Mouse (Mus musculus): Measurements from ENCODE around the gene Susd6. TPM values are rescaled to one million over a fixed set of nuclear protein-coding genes. Genes with fewer than 3 reads are reported as not detected.

Susd6 gene
- total RNA-seq, 2 experiments from 2014 or later: 16.7 to 32.7 TPM

DNA sequence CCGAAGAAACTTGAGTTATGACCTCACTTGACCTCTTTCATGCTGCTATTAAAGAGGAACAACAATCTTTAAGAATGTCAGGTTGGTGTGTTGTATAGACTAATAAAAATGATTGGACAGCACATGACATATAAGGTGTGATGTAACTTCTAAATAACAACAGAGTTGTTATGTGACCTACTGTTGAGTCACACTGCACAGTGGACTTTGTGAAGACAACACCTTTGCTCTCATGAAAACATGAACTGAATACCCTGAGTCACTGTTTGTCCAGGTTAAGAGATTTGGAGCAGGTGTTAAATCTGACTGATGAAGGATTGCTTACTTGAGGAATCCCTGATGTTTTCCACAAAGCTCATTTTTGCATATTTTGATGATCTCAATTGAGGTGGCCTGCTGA, 42.0 kb downstream of the Susd6 start:
- ATAC-seq (replicated peaks; ENCODE audit: low FRiP score, poor library complexity, severe bottlenecking): no peak

DNA sequence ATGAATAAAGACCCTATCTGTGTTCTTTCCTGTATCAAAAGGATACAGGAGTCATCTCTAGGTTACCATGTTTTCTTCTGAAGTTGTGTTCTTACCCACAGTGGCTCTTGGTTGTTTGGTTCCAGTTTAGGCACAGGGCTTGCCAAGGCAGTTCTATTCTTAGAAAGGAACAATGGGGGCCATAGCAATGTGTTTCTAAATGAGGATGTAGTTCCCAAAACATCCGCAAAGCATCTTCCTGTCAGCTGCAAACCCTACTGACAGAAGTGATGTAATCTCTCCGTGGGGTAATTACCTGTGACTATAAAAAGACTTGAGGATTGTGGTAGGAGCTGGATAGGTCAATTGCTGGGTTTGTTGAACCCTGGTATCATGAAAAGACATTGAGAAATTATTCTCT, 43.2 kb downstream of the Susd6 start:
- ATAC-seq (replicated peaks; ENCODE audit: low FRiP score, poor library complexity, severe bottlenecking): no peak

DNA sequence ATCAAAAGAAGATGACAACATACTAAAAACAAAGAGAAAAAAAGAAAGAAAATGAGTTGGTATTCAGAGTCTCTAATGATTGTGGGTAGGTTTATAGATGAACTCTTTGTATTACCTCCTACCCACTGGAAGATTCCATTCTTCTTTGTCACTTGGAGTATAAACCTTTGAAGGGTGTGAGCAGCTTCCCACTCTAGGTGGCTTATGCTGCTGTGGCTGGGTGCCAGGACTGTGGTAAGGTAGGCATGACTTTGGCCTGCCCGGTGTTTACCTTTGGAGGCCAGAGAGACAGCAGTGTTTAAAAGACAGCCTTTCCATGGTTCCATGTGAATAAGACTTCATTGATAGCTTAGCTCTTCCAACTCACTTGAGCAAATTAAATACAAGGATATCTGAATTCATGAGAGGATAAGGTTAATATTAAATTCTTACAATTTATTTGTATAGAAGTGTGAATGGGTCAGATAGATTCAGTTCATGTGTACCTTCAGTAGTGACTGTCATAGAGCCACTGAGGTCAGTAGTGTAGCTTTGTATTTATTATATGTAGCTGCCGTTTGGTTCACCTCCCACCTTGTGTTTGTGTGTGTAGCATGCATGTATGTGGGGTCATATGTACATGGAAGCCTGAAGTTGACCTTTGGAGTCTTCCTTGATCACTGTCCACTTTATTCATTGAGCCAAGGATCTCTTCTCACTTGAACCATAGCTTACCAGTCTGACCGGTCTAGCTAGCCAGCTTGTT, 44.0 kb downstream of the Susd6 start:
- ATAC-seq (replicated peaks; ENCODE audit: low FRiP score, poor library complexity, severe bottlenecking): peak; percentile 53

DNA sequence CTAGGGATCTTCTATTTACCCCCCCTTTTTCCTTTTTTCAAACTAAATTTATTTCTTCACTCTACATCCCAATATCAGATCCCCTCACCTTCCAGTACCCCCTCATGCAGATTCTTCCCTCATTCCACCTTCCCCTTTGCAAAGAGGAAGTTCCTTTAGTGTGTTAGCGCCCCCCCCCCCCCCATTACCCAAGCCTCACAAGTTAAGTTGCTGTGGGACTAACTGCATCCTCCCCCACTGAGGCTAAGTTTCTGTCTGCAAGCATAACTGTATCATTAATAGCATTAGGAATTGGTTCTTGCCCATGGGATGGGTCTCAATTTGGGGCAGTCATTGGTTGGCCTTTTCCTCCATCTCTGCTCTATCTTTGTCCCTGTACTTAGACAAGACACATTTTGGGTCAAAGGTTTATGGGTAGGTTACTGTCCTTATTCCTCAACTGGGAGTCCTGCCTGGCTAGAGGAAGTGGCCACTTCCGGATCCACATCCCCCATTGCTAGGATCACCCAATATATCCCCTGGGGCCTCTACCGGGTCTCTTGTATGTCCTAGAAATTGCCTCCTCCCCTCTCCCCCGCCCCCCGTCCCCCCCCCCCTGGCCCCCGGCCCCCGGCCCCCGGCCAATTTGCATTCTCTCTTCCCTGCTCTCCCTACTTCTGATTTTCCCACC, 44.7 kb downstream of the Susd6 start:
- ATAC-seq (replicated peaks; ENCODE audit: low FRiP score, poor library complexity, severe bottlenecking): no peak

DNA sequence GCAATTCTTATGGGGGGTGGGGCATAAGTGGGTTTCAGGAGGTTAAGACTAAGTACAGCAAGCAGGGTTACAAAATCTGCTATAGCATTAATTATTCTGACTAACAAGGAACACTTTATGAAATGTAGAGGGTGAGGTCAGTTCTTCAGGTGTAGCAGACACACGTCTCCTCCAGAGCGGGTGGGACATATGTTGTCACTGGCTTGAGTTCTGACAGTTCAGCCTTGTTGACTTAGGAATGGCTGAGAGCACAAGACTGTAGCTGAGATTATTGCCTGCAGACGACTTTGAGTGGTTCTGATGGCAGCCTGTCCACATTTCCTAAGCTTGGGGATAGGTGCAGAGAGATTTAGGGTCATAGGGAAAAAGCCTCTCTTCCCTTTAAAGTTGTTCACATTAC, 47.3 kb downstream of the Susd6 start:
- no peak for ATAC-seq (replicated peaks; ENCODE audit: low FRiP score, poor library complexity, severe bottlenecking)

DNA sequence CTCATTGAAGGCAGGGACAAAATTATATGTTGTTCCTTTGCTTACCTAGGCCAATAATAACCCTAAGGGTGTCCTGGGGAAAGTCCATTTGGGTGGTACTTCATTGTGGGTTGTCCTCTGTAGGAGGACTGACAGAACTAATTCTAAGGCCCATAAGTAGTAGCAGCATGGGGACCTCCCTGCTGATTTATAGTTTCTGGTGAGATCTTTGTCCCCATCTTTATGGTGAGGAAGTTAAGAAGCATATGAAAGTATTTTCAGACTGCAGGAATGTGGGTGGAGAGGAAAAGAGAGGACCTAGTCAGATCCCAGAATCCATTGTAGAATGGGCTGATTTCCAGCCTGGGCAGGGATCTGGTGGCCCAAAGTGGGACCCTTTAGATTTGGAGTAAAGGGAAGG, 48.0 kb downstream of the Susd6 start:
- ATAC-seq (replicated peaks; ENCODE audit: low FRiP score, poor library complexity, severe bottlenecking): no peak

DNA sequence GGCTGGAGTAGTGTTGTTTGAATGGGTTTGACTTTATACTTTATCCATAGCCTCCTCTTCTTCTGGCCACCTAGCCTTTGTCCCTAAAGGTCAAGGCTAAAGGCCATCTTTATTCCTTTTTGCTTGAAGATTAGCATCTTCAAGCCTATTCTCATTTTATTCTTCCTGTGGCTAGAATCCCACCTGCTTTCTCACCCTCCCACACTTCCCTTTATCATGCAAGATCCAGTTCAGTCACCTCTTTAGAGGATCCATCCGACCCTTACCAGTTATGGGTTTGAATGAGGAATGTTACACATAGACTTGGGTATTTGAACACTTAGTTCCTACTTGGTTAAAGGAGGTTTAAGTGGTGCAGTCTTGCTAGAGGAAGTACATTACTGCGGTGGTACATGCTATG, 48.5 kb downstream of the Susd6 start:
- ATAC-seq (replicated peaks; ENCODE audit: low FRiP score, poor library complexity, severe bottlenecking): no peak

DNA sequence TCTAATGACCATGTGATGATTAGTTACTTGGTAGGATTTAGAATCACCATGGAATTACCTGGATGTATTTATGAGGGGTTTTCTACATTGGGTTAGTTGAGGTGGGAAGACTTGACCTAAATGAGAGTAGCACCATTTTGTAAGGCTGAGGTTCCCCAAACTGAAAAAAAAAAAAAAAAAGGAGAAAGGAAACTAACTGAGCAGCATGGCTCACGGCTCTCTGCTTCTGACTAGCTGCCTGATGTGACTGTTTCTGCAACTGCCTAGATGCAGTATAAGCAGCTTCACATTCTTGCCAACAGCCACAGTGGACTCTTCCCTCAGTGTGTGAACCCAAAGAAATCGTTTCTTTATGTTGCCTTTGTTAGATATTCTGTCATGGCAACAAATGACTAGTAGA, 49.3 kb downstream of the Susd6 start:
- no peak for ATAC-seq (replicated peaks; ENCODE audit: low FRiP score, poor library complexity, severe bottlenecking)

DNA sequence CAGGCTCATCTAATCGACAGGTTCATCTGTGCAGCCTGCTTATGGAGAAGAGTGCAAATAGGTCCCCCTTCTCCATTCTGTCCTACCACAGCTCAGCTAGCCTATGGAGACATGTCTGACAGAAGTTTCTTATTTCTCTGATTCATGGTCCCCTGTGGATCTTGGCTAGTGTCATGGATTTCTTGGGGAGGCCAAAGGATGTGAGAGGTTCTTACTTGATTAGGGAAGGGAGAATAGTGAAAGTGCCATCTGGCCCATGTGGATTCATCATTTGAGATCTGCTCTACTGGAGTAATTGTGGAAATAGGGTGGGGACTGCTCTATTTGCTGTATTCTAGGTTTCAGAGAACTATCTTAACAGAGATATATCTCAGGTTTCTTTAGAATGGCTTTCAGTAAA, 51.3 kb downstream of the Susd6 start:
- no peak for ATAC-seq (replicated peaks; ENCODE audit: low FRiP score, poor library complexity, severe bottlenecking)

DNA sequence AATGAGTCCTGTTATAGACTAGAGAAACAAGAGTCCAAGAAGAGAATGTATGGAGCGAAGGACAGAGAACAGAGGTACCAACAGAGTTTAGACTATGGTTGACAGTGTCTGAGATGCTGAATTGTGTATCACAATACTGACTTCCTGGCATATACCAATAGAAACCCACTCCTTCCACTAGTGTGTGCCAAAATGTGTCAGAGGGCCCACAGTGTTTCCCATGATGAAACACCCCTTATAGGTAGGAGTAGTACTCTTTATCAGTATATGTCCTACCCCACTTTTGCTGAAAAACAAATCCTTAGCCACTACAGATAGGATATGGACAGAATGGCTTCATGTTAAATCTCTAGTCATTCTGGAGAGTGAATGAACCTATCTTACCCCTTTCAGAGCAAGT, 52.3 kb downstream of the Susd6 start:
- ATAC-seq (replicated peaks; ENCODE audit: low FRiP score, poor library complexity, severe bottlenecking): no peak

DNA sequence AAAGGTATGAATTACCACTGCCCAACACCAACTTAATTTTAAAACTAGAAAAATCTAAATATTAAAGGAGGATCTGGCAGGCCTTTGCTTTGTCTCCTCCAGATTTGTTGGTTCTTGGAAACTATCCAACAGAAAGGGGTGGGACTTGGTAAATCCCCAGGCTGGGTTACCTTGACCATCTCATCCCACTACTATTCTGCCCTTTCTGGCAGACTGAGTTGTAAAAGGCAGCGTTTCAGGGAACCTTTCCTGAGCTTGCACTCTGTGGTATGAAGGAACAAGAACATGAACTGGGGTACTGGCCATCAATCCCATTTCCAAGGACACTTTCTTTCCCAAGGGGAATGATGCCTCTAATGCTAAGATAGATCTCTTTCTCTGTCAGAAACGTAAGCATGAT, 52.9 kb downstream of the Susd6 start:
- ATAC-seq (replicated peaks; ENCODE audit: low FRiP score, poor library complexity, severe bottlenecking): no peak

DNA sequence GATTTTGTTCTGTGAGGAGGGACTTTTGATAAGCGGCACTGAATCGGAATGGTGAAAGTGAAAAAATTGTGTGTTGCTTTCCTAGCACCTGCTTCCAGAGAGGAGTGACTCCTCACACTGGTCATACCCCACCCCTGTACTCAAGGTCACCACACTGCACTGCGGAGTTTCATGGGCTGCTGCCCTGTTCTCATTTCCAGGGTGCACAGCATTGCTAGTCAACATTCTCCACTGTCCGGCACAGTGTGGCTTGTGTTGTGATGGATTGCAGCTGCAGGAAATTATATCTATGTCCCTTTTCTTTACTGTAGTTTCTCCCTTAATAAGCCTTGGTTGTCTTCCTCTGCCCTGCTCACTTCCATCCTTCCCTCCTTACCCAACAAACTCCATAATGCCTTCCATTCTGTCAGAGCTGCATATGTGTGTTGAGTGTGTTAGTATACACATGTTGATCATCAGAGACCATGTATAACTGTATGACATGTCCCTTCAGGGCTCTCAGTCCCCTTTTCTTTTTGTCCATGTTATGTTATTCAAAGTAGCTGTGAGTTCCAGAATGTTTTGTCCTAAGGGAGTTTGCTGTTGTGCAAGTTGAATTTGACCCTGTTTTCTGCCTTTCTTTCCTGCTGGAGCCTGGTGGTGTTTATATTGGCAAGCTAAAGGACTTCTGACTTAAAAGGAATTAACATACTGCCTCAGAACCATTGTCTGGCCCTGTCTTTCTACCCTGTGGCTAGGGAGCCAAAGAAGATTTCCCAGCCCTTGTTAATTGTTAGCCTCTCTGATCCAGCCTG, 53.5 kb downstream of the Susd6 start:
- no peak for ATAC-seq (replicated peaks; ENCODE audit: low FRiP score, poor library complexity, severe bottlenecking)

DNA sequence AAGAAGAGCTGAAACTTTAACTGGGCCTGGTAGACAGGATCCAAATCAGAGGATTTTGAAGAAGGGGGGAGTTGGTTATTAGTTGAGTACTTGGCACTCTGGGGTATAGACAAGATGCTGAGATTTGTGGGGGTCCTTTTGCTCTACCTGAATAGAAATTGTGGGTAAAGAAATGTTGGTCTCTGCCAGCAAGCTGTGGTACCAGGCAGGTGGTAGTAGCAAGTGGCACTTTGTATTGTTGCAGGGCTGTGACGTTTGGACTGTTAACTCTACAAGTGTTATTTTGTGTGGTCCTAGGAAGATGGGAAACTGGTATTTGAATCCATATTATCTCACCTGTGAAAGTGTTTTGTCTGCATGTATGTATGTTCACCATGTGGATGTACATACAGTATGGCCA, 55.6 kb downstream of the Susd6 start:
- no peak for ATAC-seq (replicated peaks; ENCODE audit: low FRiP score, poor library complexity, severe bottlenecking)

DNA sequence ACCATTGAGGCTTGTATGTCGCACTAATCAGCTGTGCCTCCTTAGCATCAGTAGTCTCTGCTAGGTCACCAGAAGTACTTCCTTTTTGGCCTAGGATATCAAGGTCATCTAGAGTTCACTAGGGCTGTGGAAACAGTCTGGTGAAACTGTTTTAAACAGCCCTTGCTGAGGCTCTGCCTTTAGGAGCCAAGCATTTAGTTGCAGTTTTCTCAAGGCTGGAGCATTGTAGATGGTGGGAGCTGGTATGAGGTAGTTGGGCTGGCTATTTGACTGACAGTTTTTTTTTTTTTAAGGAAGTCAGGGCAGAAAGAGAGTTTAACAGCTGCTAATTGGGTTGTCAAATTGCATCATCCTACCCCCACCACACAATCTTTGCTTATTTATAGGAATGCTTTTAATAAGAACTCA, 56.6 kb downstream of the Susd6 start:
- no peak for ATAC-seq (replicated peaks; ENCODE audit: low FRiP score, poor library complexity, severe bottlenecking)

DNA sequence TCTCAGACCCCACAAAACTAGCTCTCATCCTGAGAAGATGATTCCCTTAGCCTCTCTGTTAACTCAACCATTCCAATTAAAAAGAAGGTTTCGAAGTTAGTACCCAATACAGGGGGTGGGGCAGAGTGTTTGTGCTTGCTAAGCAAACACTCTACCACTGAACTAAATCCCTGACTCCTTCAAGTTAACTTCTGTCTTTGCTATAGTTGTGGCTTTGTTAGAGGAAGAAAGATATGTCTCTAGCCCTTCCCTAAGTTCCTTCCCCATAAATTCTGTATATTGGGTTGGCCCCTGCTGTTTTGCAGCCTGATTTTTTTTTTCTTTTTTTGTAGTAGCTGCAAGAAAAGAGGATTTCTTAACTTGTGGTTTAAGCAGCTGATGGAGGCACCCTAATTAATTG, 61.7 kb downstream of the Susd6 start:
- no peak for ATAC-seq (replicated peaks; ENCODE audit: low FRiP score, poor library complexity, severe bottlenecking)

DNA sequence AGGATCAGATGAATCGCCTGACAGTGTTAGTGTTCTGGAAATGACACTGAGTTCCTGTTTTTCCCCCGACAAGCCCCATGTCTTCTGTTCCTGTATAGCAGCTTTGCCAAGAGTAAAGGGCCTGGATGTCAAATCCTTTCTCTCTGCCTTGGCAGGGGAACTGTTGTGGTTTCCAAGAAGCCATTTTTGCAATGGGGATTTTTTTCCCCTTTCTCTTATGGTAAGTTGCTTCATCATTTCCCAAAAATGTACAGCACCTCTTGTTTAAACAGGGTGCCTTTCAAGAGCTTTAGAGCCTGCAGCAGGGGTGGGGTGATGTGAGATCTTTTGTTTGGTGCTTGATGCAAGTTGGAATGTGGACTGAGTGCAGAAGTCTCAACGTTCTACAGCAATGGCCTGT, 63.4 kb downstream of the Susd6 start:
- no peak for ATAC-seq (replicated peaks; ENCODE audit: low FRiP score, poor library complexity, severe bottlenecking)

DNA sequence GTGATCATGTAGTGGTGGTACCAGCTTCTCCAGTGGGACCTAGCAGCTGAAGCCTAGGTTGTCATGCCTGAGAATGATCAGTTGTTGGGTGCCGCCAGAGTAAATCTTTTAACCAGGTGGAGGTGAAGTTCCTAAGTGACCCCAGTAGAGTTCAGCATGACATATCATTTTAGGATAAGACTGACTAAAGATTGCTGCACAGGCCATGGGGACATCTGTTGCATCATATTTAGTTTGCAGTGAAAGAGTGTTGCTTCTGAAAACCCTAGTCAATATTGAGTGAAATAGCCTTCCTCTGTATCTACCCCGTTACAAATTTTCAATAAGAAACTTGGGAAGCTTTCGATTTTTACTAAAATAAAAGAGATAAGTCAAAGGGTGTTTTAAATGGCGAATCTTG, 64.4 kb downstream of the Susd6 start:
- no peak for ATAC-seq (replicated peaks; ENCODE audit: low FRiP score, poor library complexity, severe bottlenecking)

DNA sequence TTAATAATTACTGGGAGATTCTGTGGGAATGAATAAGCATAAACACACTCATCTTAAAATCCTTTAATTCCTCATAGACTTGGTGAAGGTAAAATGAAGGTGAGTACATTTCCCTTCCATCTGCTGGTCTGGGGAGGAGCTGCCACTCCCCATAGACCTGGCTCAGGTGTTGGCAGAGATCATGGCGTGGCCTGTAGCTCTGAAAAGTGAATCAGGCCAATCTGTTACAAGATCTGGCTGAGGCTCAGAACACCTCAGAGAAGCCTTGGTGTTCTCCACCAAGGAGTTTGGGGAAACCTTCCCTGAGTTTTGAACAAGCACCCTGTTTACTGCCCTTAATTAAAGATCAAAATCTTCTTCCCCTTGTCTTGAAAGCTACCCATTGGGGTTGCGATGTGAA, 64.8 kb downstream of the Susd6 start:
- ATAC-seq (replicated peaks; ENCODE audit: low FRiP score, poor library complexity, severe bottlenecking): no peak

DNA sequence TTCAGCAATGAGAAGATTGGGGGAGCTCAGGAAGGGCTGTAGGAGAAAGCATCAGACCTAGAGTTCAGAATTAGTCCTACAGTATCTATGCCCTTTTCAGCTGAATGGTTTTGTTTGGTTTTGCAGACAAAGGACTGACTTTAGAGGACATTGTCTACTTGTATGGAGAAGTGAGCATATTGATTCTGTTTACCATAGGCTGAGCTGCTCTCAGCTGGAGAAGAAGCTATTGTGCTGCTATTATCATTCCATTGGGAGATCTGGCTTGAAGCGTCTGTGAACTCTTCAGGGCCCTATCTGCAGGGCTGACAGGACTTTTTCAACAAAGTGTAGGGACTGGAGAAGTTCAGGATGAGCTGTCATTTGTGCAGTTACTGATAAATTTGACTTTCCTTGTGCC, 65.3 kb downstream of the Susd6 start:
- no peak for ATAC-seq (replicated peaks; ENCODE audit: low FRiP score, poor library complexity, severe bottlenecking)

DNA sequence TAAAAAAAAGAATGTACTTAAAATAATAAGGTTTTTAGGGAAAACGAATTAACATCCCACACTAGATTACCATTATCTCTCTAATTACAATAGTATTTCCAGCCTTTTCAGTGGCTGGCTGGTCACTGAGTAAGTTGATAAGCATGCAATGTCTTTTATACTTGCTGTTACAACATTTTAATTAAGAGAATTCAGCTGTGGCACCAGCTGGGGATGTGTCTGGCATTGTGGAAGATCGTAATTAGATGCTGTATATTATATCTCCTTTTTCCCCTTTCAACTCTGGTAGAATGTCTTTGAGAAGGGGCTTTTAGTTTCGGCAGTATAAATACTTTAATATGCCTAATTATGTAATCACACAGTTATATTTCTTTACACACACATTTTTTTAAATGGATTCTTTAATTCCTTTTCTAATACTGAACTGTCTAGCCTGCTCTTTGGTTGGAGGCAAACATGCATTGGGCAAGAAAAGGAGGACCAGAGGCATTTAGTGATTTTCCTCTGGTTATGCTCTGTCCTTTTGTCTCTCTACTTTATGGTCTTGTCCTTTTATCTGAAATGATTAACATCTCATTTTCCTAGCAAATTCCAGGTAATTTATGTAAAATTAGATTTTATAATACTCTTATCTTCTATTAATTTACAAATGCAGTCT, 67.5 kb downstream of the Susd6 start:
- no peak for ATAC-seq (replicated peaks; ENCODE audit: low FRiP score, poor library complexity, severe bottlenecking)

DNA sequence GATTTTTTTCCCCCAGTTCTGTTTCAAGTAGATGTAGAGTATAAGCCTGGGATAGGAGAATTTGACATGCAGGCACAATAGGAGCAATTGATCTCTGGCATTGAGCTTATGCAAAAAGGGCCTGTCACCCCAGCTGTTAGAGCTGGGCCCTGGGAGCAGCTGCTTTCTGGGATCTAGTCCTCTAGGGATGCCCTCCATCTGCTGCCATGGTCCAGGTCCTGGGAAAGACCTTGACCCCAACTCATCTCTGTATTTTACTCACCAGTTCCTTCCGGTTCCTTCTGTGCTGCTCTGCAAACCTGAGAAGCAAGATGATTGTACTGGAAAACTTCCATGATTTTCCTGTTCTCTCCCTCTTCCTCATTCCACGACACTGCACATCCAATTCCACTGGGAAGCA, 68.0 kb downstream of the Susd6 start:
- ATAC-seq (replicated peaks; ENCODE audit: low FRiP score, poor library complexity, severe bottlenecking): no peak
